Mouse (Mus musculus) embryo, embryonic 9.5 days (tissue): ENCODE measurements around the gene Nsmce1.

Experiments
- DNase-seq: peaks from one replicate; pipeline ENCODE4 v3.0.0-alpha.2; 2017; ENCODE audit errors: extremely low spot score

Gene Nsmce1

GRCm38 (mm10) chr7:125491760-125492159 is 364 bp upstream of the Nsmce1 start:
- DNase-seq, result no peak

GRCm38 (mm10) chr7:125489636-125490035 is 1.8 kb downstream of the Nsmce1 start:
- no peak for DNase-seq

- DNase-seq, result no peak
These were observed 2.7 kb downstream of the Nsmce1 start for GRCm38 (mm10) chr7:125488706-125489105.

GRCm38 (mm10) chr7:125487126-125487525 is 4.3 kb downstream of the Nsmce1 start:
- no peak for DNase-seq

GRCm38 (mm10) chr7:125486121-125486630 is 5.2 kb downstream of the Nsmce1 start:
- DNase-seq, result no peak

GRCm38 (mm10) chr7:125484791-125485190 is 6.6 kb downstream of the Nsmce1 start:
- no peak for DNase-seq

GRCm38 (mm10) chr7:125482886-125483285 is 8.5 kb downstream of the Nsmce1 start:
- DNase-seq, result no peak

- no peak for DNase-seq
These were observed 9.1 kb downstream of the Nsmce1 start for GRCm38 (mm10) chr7:125482339-125482738.

GRCm38 (mm10) chr7:125480518-125480917 is 10.9 kb downstream of the Nsmce1 start:
- DNase-seq, result no peak

- no peak for DNase-seq
These were observed 12.9 kb downstream of the Nsmce1 start for GRCm38 (mm10) chr7:125478391-125478984.

- DNase-seq, result peak; percentile 10
These were observed 15.7 kb downstream of the Nsmce1 start for GRCm38 (mm10) chr7:125475601-125476251.

- no peak for DNase-seq
These were observed 16.9 kb downstream of the Nsmce1 start for GRCm38 (mm10) chr7:125474535-125474934.

- DNase-seq, result peak; percentile 70
These were observed 19.2 kb downstream of the Nsmce1 start for GRCm38 (mm10) chr7:125471991-125472741.

- no peak for DNase-seq
These were observed 20.5 kb downstream of the Nsmce1 start for GRCm38 (mm10) chr7:125470901-125471300.

GRCm38 (mm10) chr7:125469937-125470336 is 21.5 kb downstream of the Nsmce1 start:
- DNase-seq, result peak; percentile 72

GRCm38 (mm10) chr7:125462200-125462599 is 29.2 kb downstream of the Nsmce1 start:
- no peak for DNase-seq

- DNase-seq, result no peak
These were observed 37.7 kb downstream of the Nsmce1 start for GRCm38 (mm10) chr7:125453671-125454070.

GRCm38 (mm10) chr7:125451078-125451477 is 40.3 kb downstream of the Nsmce1 start:
- no peak for DNase-seq

- DNase-seq, result no peak
These were observed 40.7 kb downstream of the Nsmce1 start for GRCm38 (mm10) chr7:125450678-125451077.

- DNase-seq, result peak; percentile 94
These were observed 46.7 kb downstream of the Nsmce1 start, which contains the start of gene Kdm8 for GRCm38 (mm10) chr7:125444464-125445401. Gene Kdm8 (plus strand): TSS chr7:125444676.

GRCm38 (mm10) chr7:125444076-125444463 is 47.3 kb downstream of the Nsmce1 start:
- DNase-seq, result no peak
